Mouse (Mus musculus) naive thymus-derived CD4-positive, alpha-beta T cell, adult 2 months (primary cell): ENCODE measurements around the gene Smagp.

Source experiments
- DNase-seq: peaks from one replicate; pipeline ENCODE4 v3.0.0-alpha.2; 2011; ENCODE audit warnings: low read depth

The Smagp gene

DNA sequence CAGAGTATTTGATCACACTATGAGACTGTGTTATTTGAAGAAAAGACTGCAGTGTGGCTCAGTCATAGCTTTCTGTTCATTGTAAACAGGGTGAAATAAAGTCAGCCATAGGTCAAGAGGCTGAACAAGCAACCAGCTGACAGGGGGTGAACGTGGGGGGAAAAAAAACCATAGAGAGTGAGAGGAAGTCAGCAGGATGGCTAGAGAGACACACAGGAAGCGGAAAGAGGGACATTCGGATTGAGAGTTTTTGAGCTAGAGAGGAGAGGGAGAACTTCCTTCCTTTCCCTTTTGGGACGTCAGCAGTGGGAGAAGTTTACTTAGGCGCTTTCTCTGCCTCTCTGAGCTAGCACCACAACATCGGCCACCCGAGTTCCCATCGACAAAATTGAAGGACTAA is 46.3 kb downstream of the Smagp start:
- DNase-seq, result no peak

DNA sequence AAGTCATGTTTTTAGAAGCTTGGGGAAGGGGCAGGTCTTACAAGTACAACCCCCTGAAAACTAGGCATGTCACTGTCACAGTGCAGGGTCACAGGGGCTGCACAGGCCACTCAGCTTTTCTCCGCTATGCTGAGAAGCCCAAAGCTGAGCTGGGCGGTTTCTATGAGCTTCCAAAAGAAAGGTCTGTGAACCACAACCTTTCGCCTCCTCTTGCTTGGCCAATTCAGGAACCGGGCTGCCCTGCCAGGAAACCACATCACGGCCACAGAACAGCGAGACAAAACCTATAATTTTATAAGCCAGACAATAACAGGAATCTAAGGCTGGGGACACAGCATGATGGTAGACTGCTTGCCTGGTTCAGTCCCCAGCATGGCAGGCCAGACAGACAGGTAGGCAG is 48.4 kb downstream of the Smagp start:
- no peak for DNase-seq

DNA sequence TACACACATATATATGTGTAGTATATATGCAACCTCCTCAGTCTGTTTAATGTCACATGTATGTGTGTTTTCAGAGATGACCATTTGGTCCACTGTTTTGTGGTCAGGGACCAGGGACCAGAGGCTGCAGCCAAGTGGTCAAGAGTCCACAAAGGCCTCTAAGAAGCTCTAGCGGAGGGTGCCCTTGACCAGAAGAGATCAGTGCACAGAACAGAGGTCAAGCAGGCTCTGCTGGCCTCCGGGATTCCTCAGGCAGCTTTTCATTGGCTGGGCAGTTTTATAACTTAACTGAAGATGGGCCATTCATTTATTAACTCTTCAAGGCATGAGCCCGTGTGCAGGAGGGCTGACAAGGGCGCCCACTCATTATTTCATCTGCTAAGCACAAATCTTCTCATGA is 49.6 kb downstream of the Smagp start:
- no peak for DNase-seq

DNA sequence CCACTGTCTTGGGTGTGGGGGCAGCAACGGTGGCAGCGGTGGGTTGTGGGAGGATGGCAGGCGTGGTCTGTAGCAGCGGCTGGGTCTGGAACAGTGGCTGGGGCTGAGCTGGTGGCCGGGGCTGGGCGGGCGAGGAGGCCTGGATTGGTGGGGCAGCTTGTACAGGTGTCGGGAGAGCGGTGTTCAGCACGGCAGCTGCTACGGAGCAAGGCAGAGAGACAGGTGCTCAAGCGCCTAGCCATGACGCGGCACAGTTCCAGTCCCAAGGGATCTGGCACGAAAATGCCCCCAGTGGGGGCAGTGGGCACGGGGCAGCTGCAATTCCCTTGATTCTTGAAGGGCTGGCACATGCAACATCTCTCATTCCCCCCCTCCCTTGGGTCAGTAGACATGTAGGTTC is 50.8 kb downstream of the Smagp start:
- DNase-seq, result no peak

GRCm38 (mm10) chr15:100580108-100580507 is 56.6 kb downstream of the Smagp start:
- DNase-seq, result no peak

DNA sequence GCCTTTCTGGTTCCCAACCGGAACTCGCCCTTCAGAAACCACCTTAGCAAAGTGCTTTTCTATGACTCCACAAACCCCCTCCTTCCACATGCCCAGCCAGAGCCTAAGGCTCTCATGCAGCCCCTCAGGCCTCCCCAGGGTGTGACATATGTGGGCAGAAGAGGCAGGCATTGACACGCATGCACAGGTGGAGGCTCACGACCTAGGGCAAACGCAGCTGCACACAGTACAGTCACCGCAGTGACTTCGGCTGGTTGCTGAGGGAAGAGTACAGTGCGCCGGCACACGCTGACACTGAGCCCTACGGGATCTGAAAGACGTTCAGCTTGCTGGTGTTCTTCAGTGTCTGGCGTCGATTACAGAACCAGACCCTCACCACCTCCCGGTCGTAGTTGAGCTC is 58.8 kb downstream of the Smagp start:
- no peak for DNase-seq

GRCm38 (mm10) chr15:100576810-100577209 is 59.9 kb downstream of the Smagp start:
- no peak for DNase-seq

DNA sequence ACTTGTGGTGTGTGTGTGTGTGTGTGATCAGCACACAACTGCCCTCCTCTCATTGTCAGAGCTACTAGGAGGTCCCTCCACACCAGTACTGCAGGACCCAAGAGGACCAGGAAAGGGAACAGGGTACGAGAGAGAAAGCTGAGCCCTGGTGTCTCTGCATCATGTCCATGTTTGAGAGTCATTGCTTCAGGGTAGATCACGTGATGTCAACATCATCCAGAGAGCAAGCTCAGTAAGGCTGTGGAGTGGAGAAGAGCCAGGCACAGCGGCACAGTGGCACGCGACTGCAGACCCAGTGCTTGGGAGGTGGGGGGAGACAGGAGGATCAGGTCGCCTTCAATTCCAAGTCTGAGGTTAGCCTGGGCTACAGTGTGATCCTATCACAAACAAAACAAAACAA is 60.3 kb downstream of the Smagp start:
- no peak for DNase-seq

DNA sequence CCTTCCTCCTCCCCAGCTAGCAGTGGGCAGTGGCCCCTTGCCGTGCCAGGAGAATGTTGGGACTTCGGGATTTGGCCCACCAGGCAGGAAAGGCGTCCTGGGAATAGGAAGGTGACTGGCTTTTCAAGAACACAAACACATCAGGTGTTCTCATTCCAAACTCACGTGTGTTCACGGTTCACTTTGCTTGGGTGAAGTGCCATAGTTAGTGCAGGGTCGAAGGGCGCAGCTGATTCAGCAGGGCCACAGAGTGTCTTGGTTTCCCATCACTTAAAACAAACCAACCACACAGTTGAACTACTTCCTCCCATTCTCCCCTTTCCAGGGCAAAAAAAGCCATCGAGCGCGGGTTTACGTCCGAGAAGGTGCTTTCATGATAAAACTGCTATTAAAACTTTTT is 61.4 kb downstream of the Smagp start:
- no peak for DNase-seq

GRCm38 (mm10) chr15:100574378-100574777 is 62.4 kb downstream of the Smagp start:
- no peak for DNase-seq

DNA sequence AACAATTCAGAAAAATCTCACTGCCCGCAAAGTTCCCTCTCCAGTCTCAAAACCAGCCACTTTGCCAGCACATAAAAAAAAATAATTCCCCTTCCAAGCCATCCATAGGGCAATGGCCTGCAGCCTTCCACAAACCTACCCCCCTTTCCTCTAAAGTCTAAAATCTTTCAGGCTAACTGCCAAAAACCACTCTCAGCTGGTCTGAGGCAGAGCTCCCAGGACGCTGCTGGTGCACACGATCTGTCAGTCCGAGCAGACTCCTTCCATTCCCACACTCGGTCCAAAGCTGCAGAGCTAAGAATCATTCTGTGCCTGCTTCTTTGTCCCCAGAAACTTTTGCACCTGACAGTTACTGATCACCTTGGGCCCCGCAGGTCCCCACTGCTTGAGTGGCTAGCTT is 62.8 kb downstream of the Smagp start:
- DNase-seq, result no peak
